Mouse (Mus musculus): ENCODE measurements around the gene Gda. TPM values are rescaled to one million over a fixed set of nuclear protein-coding genes. Genes with fewer than 3 reads are reported as not detected.

The Gda gene
- polyA plus RNA-seq, 1 experiment from 2014 or later = 0.13 TPM

GRCm38 (mm10) chr19:21482096-21482495 lies 8.9 kb upstream of the Gda start:
- Histone ChIP-seq H3K4me1 (replicated peaks) (no peaks in the 10 kb centered on the region), H3K36me3 (no peaks in the 10 kb centered on the region), H3K4me2 (no peak overlapping the region), H3K27me3 (no peaks in the 10 kb centered on the region), H3K4me3 (no peak overlapping the region), H3K9ac (no peak overlapping the region), H3K9me3 (replicated peaks) (no peaks in the 10 kb centered on the region), H3K27ac (no peak overlapping the region)
- no peak for ATAC-seq (replicated peaks; ENCODE audit: insufficient number of reproducible peaks, insufficient read depth, low FRiP score, low read depth)
- WGBS = 78% methylated on average over 2 of the region's 2 CpGs

GRCm38 (mm10) chr19:21481031-21481430 lies 7.8 kb upstream of the Gda start:
- WGBS = 88% methylated on average over 1 of the region's 1 CpGs
- ATAC-seq (replicated peaks; ENCODE audit: insufficient number of reproducible peaks, insufficient read depth, low FRiP score, low read depth) = no peak

GRCm38 (mm10) chr19:21480053-21480419 lies 6.8 kb upstream of the Gda start:
- H3K27ac ChIP-seq = no peak overlapping the region
- H3K27me3 ChIP-seq = no peaks in the 10 kb centered on the region
- H3K9ac ChIP-seq = no peak overlapping the region
- WGBS = 63% methylated on average over 2 of the region's 2 CpGs
- no peaks in the 10 kb centered on the region for H3K4me1 ChIP-seq (replicated peaks)
- H3K9me3 ChIP-seq (replicated peaks) = no peaks in the 10 kb centered on the region
- H3K36me3 ChIP-seq = no peaks in the 10 kb centered on the region
- no peak for ATAC-seq (replicated peaks; ENCODE audit: insufficient number of reproducible peaks, insufficient read depth, low FRiP score, low read depth)
- H3K4me2 ChIP-seq = no peak overlapping the region
- H3K4me3 ChIP-seq = no peak overlapping the region

More at GRCm38 (mm10) chr19:21481031-21481430, 7.8 kb upstream of the Gda start:
- Histone ChIP-seq H3K4me2 (no peak overlapping the region), H3K36me3 (no peaks in the 10 kb centered on the region), H3K4me3 (no peak overlapping the region), H3K9ac (no peak overlapping the region), H3K27me3 (no peaks in the 10 kb centered on the region), H3K4me1 (replicated peaks) (no peaks in the 10 kb centered on the region), H3K27ac (no peak overlapping the region), H3K9me3 (replicated peaks) (no peaks in the 10 kb centered on the region)

- no peaks in the 10 kb centered on the region for H3K27me3 ChIP-seq
- no peak overlapping the region for H3K9ac ChIP-seq
- ATAC-seq (replicated peaks; ENCODE audit: insufficient number of reproducible peaks, insufficient read depth, low FRiP score, low read depth) = no peak
- 59% methylated on average over 18 of the region's 18 CpGs for WGBS
- no peaks in the 10 kb centered on the region for H3K36me3 ChIP-seq
- H3K4me1 ChIP-seq (replicated peaks) = no peaks in the 10 kb centered on the region
- no peaks in the 10 kb centered on the region for H3K9me3 ChIP-seq (replicated peaks)
- H3K4me3 ChIP-seq = no peak overlapping the region
- H3K4me2 ChIP-seq = no peak overlapping the region
- no peak overlapping the region for H3K27ac ChIP-seq
Measured at GRCm38 (mm10) chr19:21479183-21480052, 6.2 kb upstream of the Gda start.

GRCm38 (mm10) chr19:21478538-21478937 lies 5.3 kb upstream of the Gda start:
- Histone ChIP-seq H3K27ac (no peak overlapping the region), H3K4me1 (replicated peaks) (no peaks in the 10 kb centered on the region), H3K36me3 (no peaks in the 10 kb centered on the region), H3K4me2 (no peak overlapping the region), H3K4me3 (no peak overlapping the region), H3K27me3 (no peaks in the 10 kb centered on the region), H3K9me3 (replicated peaks) (no peaks in the 10 kb centered on the region), H3K9ac (no peak overlapping the region)
- no peak for ATAC-seq (replicated peaks; ENCODE audit: insufficient number of reproducible peaks, insufficient read depth, low FRiP score, low read depth)
- 49% methylated on average over 3 of the region's 3 CpGs for WGBS

GRCm38 (mm10) chr19:21477780-21478179 lies 4.5 kb upstream of the Gda start:
- H3K9ac ChIP-seq = no peak overlapping the region
- H3K36me3 ChIP-seq = no peaks in the 10 kb centered on the region
- no peak overlapping the region for H3K4me2 ChIP-seq
- no peaks in the 10 kb centered on the region for H3K4me1 ChIP-seq (replicated peaks)
- no peak overlapping the region for H3K27ac ChIP-seq
- ATAC-seq (replicated peaks; ENCODE audit: insufficient number of reproducible peaks, insufficient read depth, low FRiP score, low read depth) = no peak
- 81% methylated on average over 2 of the region's 2 CpGs for WGBS
- H3K4me3 ChIP-seq = no peak overlapping the region
- H3K9me3 ChIP-seq (replicated peaks) = no peaks in the 10 kb centered on the region
- peaks cover 7% of the 10 kb centered on the region for H3K27me3 ChIP-seq

GRCm38 (mm10) chr19:21476782-21477181 lies 3.5 kb upstream of the Gda start:
- H3K9me3 ChIP-seq (replicated peaks) = no peaks in the 10 kb centered on the region
- H3K9ac ChIP-seq = no peak overlapping the region
- ATAC-seq (replicated peaks; ENCODE audit: insufficient number of reproducible peaks, insufficient read depth, low FRiP score, low read depth) = no peak
- 75% methylated on average over 3 of the region's 3 CpGs for WGBS
- no peaks in the 10 kb centered on the region for H3K36me3 ChIP-seq
- no peak overlapping the region for H3K4me2 ChIP-seq
- H3K4me1 ChIP-seq (replicated peaks) = 0 out of 2 replicates have a peak, but pooled peaks cover 4% of the 10 kb centered on the region
- H3K4me3 ChIP-seq = no peak overlapping the region
- H3K27ac ChIP-seq = no peak overlapping the region
- H3K27me3 ChIP-seq = peaks cover 16% of the 10 kb centered on the region

GRCm38 (mm10) chr19:21472121-21472780 lies 994 bp downstream of the Gda start:
- Histone ChIP-seq H3K9ac (peak overlapping the region; percentile 46; the same call in 1 of the 2 replicates), H3K4me1 (replicated peaks) (0 out of 2 replicates have a peak, but pooled peaks cover 4% of the 10 kb centered on the region), H3K27ac (no peak overlapping the region), H3K27me3 (peaks cover 22% of the 10 kb centered on the region), H3K9me3 (replicated peaks) (no peaks in the 10 kb centered on the region), H3K4me3 (peak overlapping the region; percentile 53), H3K36me3 (no peaks in the 10 kb centered on the region), H3K4me2 (peak overlapping the region; percentile 86)
- no peak; the same call in 1 of the 2 replicates for ATAC-seq (replicated peaks; ENCODE audit: insufficient number of reproducible peaks, insufficient read depth, low FRiP score, low read depth)
- WGBS = 2% methylated on average over 48 of the region's 48 CpGs

- no peak for ATAC-seq (replicated peaks; ENCODE audit: insufficient number of reproducible peaks, insufficient read depth, low FRiP score, low read depth)
- no peak overlapping the region for H3K9ac ChIP-seq
- WGBS = 63% methylated on average over 5 of the region's 5 CpGs
- no peaks in the 10 kb centered on the region for H3K4me1 ChIP-seq (replicated peaks)
- H3K9me3 ChIP-seq (replicated peaks) = no peaks in the 10 kb centered on the region
- no peak overlapping the region for H3K27ac ChIP-seq
- H3K4me3 ChIP-seq = no peak overlapping the region
- no peaks in the 10 kb centered on the region for H3K36me3 ChIP-seq
- H3K4me2 ChIP-seq = no peak overlapping the region
- H3K27me3 ChIP-seq = no peaks in the 10 kb centered on the region
Measured at GRCm38 (mm10) chr19:21461221-21461960, 11.9 kb downstream of the Gda start.

- Histone ChIP-seq H3K4me1 (replicated peaks) (no peaks in the 10 kb centered on the region), H3K27ac (no peak overlapping the region), H3K27me3 (no peaks in the 10 kb centered on the region), H3K36me3 (no peaks in the 10 kb centered on the region), H3K9me3 (replicated peaks) (no peaks in the 10 kb centered on the region), H3K4me3 (no peak overlapping the region), H3K4me2 (no peak overlapping the region), H3K9ac (no peak overlapping the region)
- WGBS = 73% methylated on average over 4 of the region's 4 CpGs
- ATAC-seq (replicated peaks; ENCODE audit: insufficient number of reproducible peaks, insufficient read depth, low FRiP score, low read depth) = no peak
Measured at GRCm38 (mm10) chr19:21457461-21457860, 15.8 kb downstream of the Gda start.

- WGBS = 71% methylated on average over 3 of the region's 3 CpGs
- Histone ChIP-seq H3K27me3 (no peaks in the 10 kb centered on the region), H3K9me3 (replicated peaks) (no peaks in the 10 kb centered on the region), H3K4me2 (no peak overlapping the region), H3K27ac (no peak overlapping the region), H3K9ac (no peak overlapping the region), H3K36me3 (no peaks in the 10 kb centered on the region), H3K4me1 (replicated peaks) (no peaks in the 10 kb centered on the region), H3K4me3 (no peak overlapping the region)
- no peak for ATAC-seq (replicated peaks; ENCODE audit: insufficient number of reproducible peaks, insufficient read depth, low FRiP score, low read depth)
Measured at GRCm38 (mm10) chr19:21441787-21442186, 31.5 kb downstream of the Gda start.
